Mouse (Mus musculus) liver, adult 2 months (tissue): ENCODE measurements around the gene Artn. TPM values are rescaled to one million over a fixed set of nuclear protein-coding genes. Genes with fewer than 3 reads are reported as not detected.

Source experiments
- DNase-seq: peaks from one replicate; pipeline ENCODE4 v3.0.0-alpha.2; 2011; ENCODE audit warnings: low read depth, low spot score; ENCODE audit errors: extremely low read depth
- H3K27ac ChIP-seq: fragments of 200-500 bp; replicated peaks from 2 replicates; pipeline ENCODE4 v1.5.1; 2012; ENCODE audit warnings: low read depth, mild to moderate bottlenecking, control low read depth, inconsistent platforms, low read length; ENCODE audit not compliant: insufficient read depth
- H3K27me3 ChIP-seq: fragments of 200-500 bp; 2 replicates; pipeline ENCODE4 v1.6.1; 2012; ENCODE audit warnings: mild to moderate bottlenecking, moderate library complexity, low read length, inconsistent platforms; ENCODE audit not compliant: control insufficient read depth, insufficient read depth
- H3K36me3 ChIP-seq: fragments of 200-500 bp; 2 replicates; pipeline ENCODE4 v1.6.1; 2012; ENCODE audit warnings: low read length, inconsistent platforms; ENCODE audit not compliant: control insufficient read depth, insufficient read depth
- H3K4me1 ChIP-seq: fragments of 200-500 bp; 2 replicates; pipeline ENCODE4 v1.6.1; 2011; ENCODE audit warnings: low read length; ENCODE audit not compliant: control insufficient read depth, insufficient read depth
- H3K4me3 ChIP-seq: fragments of 200-500 bp; 2 replicates; pipeline ENCODE4 v1.5.1; 2011; ENCODE audit warnings: low read depth, mild to moderate bottlenecking, control low read depth, low read length, moderate library complexity; ENCODE audit not compliant: insufficient read depth
- H3K79me2 ChIP-seq: fragments of 200-500 bp; 2 replicates; pipeline ENCODE4 v1.6.1; 2012; ENCODE audit warnings: inconsistent platforms, mild to moderate bottlenecking, low read length, moderate library complexity; ENCODE audit not compliant: control insufficient read depth, insufficient read depth
- H3K9ac ChIP-seq: fragments of 200-500 bp; 2 replicates; pipeline ENCODE4 v1.6.1; 2012; ENCODE audit warnings: low read depth, mild to moderate bottlenecking, control low read depth, inconsistent platforms, low read length
- CTCF ChIP-seq: fragments of 200-500 bp; IDR thresholded peaks from 2 replicates; pipeline ENCODE4 v1.5.1; 2011; ENCODE audit warnings: low read depth, low read length, control low read depth
- POLR2A ChIP-seq: fragments of 200-500 bp; IDR thresholded peaks from 2 replicates; pipeline ENCODE4 v1.6.1; 2011; ENCODE audit warnings: low read length, control low read depth; ENCODE audit not compliant: insufficient read depth; ENCODE audit errors: extremely low read depth
- WGBS: fragments of 180-500 bp; shearing (Covaris S2); methylation state at CpG from one replicate; pipeline ENCODE4 v1.1.7; 2018; 5-methylcytosine and 5-hydroxymethylcytosine counted together
- polyA plus RNA-seq: library from polyadenylated mRNA; depleted of rRNA; stranded (reverse); fragments of >200 nt; gene quantifications from 2 replicates; pipeline ENCODE4 v1.2.3, GENCODE M21; 2012
- total RNA-seq: library from RNA; depleted of rRNA; stranded (reverse); fragments of >200 nt; gene quantifications from 2 replicates; pipeline ENCODE4 v1.2.3, GENCODE M21; 2014

Gene Artn
- total and polyA plus RNA-seq, 2 experiments: 0.07 TPM; not detected in 1

DNA sequence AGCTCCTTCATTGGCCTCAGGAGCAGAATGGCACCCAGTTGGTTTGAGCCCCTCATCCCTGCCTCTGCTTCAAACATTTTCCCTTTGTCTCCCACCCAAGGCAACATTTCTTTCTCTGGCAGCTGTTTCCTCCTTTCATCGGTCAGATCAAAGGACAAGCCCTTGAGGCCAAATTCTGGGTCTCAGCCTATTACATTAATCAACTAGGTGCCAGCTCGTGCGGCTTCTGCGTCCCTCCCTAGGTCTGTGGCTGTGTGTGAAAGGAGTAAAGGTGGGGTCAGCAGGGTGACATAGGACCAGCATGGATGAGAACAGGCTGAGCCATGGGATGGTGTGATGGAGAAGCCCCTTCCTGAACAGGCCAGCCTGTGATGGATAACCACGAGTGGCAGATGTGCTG is 13.8 kb upstream of the Artn start:
- Histone ChIP-seq H3K9ac (no peak overlapping the region), H3K27me3 (no peaks in the 10 kb centered on the region), H3K4me1 (no peaks in the 10 kb centered on the region), H3K36me3 (peaks cover 7% of the 10 kb centered on the region; the same call in 1 of the 2 replicates), H3K4me3 (no peak overlapping the region), H3K79me2 (no peaks in the 10 kb centered on the region; the same call in 1 of the 2 replicates), H3K27ac (no peak overlapping the region)
- 90% methylated on average over 5 of the region's 5 CpGs for WGBS
- TF ChIP-seq CTCF: no peak
- no peak for TF ChIP-seq POLR2A
- no peak for DNase-seq

- WGBS: 82% methylated on average over 5 of the region's 5 CpGs
- peaks cover 9% of the 10 kb centered on the region for H3K4me1 ChIP-seq
- H3K4me3 ChIP-seq: no peak overlapping the region
- H3K9ac ChIP-seq: peak overlapping the region; percentile 17; the same call in 1 of the 2 replicates
- no peak for TF ChIP-seq POLR2A
- TF ChIP-seq CTCF: peak; percentile 35; the same call in 1 of the 2 replicates
- peaks cover 13% of the 10 kb centered on the region for H3K36me3 ChIP-seq
- H3K79me2 ChIP-seq: no peaks in the 10 kb centered on the region
- peak; percentile 84 for DNase-seq
- peak overlapping the region; percentile 76 for H3K27ac ChIP-seq
- no peaks in the 10 kb centered on the region for H3K27me3 ChIP-seq
Observed at GRCm38 (mm10) chr4:117936964-117937363, 7.4 kb upstream of the Artn start.

GRCm38 (mm10) chr4:117934081-117934480 is 4.5 kb upstream of the Artn start:
- H3K4me3 ChIP-seq: no peak overlapping the region
- peaks cover 6% of the 10 kb centered on the region for H3K36me3 ChIP-seq
- H3K4me1 ChIP-seq: peaks cover 12% of the 10 kb centered on the region
- H3K9ac ChIP-seq: no peak overlapping the region
- H3K27ac ChIP-seq: no peak overlapping the region
- TF ChIP-seq CTCF: no peak
- no peak for DNase-seq
- WGBS: 91% methylated on average over 4 of the region's 4 CpGs
- no peaks in the 10 kb centered on the region for H3K27me3 ChIP-seq
- no peaks in the 10 kb centered on the region for H3K79me2 ChIP-seq

DNA sequence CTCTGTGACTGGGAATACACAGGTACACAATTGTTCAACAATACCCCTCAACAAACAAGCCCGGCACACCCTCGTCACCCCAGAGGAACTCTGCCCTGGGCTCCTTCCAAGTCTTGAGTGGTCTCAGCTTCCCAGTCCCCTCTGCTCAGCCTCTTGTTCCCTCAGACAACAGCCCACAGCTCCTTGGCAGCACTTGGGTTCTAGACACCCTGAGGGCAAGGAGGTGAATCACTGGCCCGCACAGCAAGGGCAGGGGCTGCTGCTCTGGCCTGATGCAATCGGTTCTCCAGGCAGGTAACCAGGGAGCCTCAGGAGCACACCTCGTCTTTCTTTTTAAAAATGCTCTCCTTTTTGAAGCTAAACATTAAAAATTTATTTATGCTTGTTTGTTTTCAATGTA is 3.7 kb upstream of the Artn start:
- peaks cover 15% of the 10 kb centered on the region for H3K4me1 ChIP-seq
- no peak for DNase-seq
- peaks cover 6% of the 10 kb centered on the region for H3K36me3 ChIP-seq
- no peak for TF ChIP-seq POLR2A
- TF ChIP-seq CTCF: no peak
- no peak overlapping the region for H3K4me3 ChIP-seq
- 92% methylated on average over 5 of the region's 5 CpGs for WGBS
- H3K9ac ChIP-seq: no peak overlapping the region
- H3K27ac ChIP-seq: no peak overlapping the region
- no peaks in the 10 kb centered on the region for H3K27me3 ChIP-seq
- no peaks in the 10 kb centered on the region for H3K79me2 ChIP-seq

DNA sequence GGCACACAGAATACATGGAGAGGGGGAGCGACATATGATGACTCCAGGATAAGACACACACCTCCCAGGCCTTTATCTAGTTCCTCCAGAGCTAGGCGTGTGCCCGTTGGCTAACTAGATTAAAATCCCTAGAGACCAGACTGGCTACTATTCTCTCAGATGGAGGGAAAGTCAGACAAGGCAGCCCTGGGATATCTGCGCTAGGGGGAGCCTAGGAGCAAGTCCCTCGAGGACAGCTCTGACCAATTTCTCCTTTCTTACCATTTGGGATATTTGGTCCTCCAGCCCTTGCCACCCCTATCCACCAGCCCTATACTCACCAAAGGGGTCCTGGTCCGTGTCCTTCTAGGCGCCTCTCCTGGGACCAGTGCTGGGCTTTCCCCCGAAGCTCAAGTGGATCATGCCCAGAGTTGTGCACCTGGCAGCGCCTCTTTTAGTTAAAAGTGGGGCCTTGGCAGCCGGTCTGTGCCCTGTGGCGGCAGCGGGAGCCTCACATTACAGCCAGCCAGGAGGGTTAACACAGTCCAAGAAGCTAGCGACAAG is 793 bp downstream of the Artn start:
- Histone ChIP-seq H3K4me3 (no peak overlapping the region; the same call in 1 of the 2 replicates), H3K4me1 (peaks cover 10% of the 10 kb centered on the region), H3K27ac (no peak overlapping the region), H3K79me2 (no peaks in the 10 kb centered on the region), H3K27me3 (peaks cover 13% of the 10 kb centered on the region), H3K9ac (no peak overlapping the region), H3K36me3 (no peaks in the 10 kb centered on the region)
- no peak for TF ChIP-seq POLR2A
- TF ChIP-seq CTCF: peak; percentile 74
- no peak for DNase-seq
- 3% methylated on average over 13 of the region's 13 CpGs for WGBS

GRCm38 (mm10) chr4:117928234-117928633 is 1.3 kb downstream of the Artn start:
- peaks cover 10% of the 10 kb centered on the region for H3K4me1 ChIP-seq
- H3K79me2 ChIP-seq: no peaks in the 10 kb centered on the region
- H3K27me3 ChIP-seq: peaks cover 13% of the 10 kb centered on the region
- 19% methylated on average over 6 of the region's 6 CpGs for WGBS
- TF ChIP-seq CTCF: peak; percentile 87
- no peak for TF ChIP-seq POLR2A
- no peaks in the 10 kb centered on the region for H3K36me3 ChIP-seq
- H3K27ac ChIP-seq: no peak overlapping the region
- no peak for DNase-seq
- no peak overlapping the region for H3K4me3 ChIP-seq
- H3K9ac ChIP-seq: no peak overlapping the region
